Mouse (Mus musculus): ENCODE results near the gene Gap43. TPM values are rescaled to one million over a fixed set of nuclear protein-coding genes. Genes with fewer than 3 reads are reported as not detected.

The Gap43 gene
- polyA plus RNA-seq, 1 experiment, result 1.6 TPM

DNA sequence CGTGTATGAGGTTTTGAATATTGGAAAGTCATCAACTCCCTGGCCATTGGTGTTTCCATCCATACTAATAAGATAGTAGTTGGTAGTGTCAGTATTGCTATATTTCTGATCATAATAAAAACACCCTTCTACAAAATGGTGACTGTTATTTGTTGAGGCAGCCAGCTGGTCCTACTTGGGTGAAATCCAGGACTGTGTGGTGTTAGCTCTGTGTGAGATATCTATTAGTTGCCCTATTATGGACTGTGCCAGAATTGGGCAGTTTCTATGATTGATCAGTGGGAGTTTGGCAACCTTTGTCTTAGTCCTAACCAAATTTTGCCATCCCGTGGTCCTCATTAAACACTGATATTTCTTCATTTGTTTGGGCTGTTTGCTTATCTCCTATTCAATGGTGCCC, 14.3 kb downstream of the Gap43 start:
- no peak overlapping the region for H3K4me3 ChIP-seq
- no peaks in the 10 kb centered on the region for H3K79me2 ChIP-seq (ENCODE audit: control insufficient read depth, insufficient read depth)
- no peaks in the 10 kb centered on the region for H3K36me3 ChIP-seq (ENCODE audit: control insufficient read depth, insufficient read depth)
- H3K27me3 ChIP-seq (ENCODE audit: control insufficient read depth, insufficient read depth, insufficient read length), result no peaks in the 10 kb centered on the region
- H3ac ChIP-seq (ENCODE audit: control insufficient read depth, insufficient read length), result no peak overlapping the region
- TF ChIP-seq E2F4 (IDR thresholded peaks at IDR 0.05; ENCODE audit: insufficient read depth), result no peak
- no peak for TF ChIP-seq MYOD1 (IDR thresholded peaks at IDR 0.05; ENCODE audit: control insufficient read depth in 1 of 3, insufficient read length in 2 of 3, low read depth in 2 of 3)
- TF ChIP-seq REST (IDR thresholded peaks at IDR 0.05; ENCODE audit: insufficient read depth, insufficient read length), result no peak
- no peak for TF ChIP-seq MYOG (IDR thresholded peaks at IDR 0.05; ENCODE audit: control insufficient read depth in 1 of 3, insufficient read depth in 1 of 3, insufficient read length in 2 of 3, low read depth in 2 of 3)
- no peak for TF ChIP-seq POLR2A (IDR thresholded peaks at IDR 0.05; ENCODE audit: insufficient read length, low read depth)
- TF ChIP-seq TCF3 (IDR thresholded peaks at IDR 0.05; ENCODE audit: insufficient read length, low read depth), result no peak
- no peak for TF ChIP-seq TCF12 (IDR thresholded peaks at IDR 0.05; ENCODE audit: insufficient read depth, poor library complexity, severe bottlenecking)
- no peak for TF ChIP-seq CEBPB (IDR thresholded peaks at IDR 0.05; ENCODE audit: insufficient read depth, poor library complexity, severe bottlenecking)
- TF ChIP-seq MAX (IDR thresholded peaks at IDR 0.05; ENCODE audit: low read depth), result no peak
- TF ChIP-seq USF1 (IDR thresholded peaks at IDR 0.05; ENCODE audit: low read depth), result no peak
- TF ChIP-seq SRF (IDR thresholded peaks at IDR 0.05; ENCODE audit: control insufficient read depth, insufficient read length, low read depth), result no peak
- no peak for TF ChIP-seq POLR2AphosphoS2 (IDR thresholded peaks at IDR 0.05; ENCODE audit: insufficient read length, low read depth)
- no peak overlapping the region for H3K4me2 ChIP-seq (ENCODE audit: low read depth)

DNA sequence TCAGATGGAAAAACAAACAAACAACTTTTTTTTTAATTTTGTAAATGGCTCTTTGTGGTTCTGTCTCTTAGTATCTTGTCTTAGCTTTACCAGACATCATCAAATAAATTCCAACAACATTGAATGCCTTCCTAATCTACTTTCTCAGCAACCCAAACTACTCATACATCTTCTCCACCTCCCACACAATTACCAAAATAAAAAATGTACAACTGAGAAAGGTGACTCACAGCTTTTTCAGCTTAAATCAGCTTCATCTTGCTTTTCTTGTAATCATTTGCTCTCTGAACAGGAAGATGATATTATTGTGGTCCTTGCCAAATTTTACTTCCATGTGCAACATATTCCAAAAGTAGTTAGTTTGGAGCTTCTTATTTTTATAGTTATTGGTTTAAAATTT, 14.9 kb downstream of the Gap43 start:
- no peak overlapping the region for H3K4me3 ChIP-seq
- no peaks in the 10 kb centered on the region for H3K27me3 ChIP-seq (ENCODE audit: control insufficient read depth, insufficient read depth, insufficient read length)
- H3K4me2 ChIP-seq (ENCODE audit: low read depth), result no peak overlapping the region
- no peak overlapping the region for H3ac ChIP-seq (ENCODE audit: control insufficient read depth, insufficient read length)
- TF ChIP-seq SRF (IDR thresholded peaks at IDR 0.05; ENCODE audit: control insufficient read depth, insufficient read length, low read depth) (no peak), POLR2AphosphoS2 (IDR thresholded peaks at IDR 0.05; ENCODE audit: insufficient read length, low read depth) (no peak), REST (IDR thresholded peaks at IDR 0.05; ENCODE audit: insufficient read depth, insufficient read length) (no peak), TCF12 (IDR thresholded peaks at IDR 0.05; ENCODE audit: insufficient read depth, poor library complexity, severe bottlenecking) (no peak), MYOG (IDR thresholded peaks at IDR 0.05; ENCODE audit: control insufficient read depth in 1 of 3, insufficient read depth in 1 of 3, insufficient read length in 2 of 3, low read depth in 2 of 3) (no peak), CEBPB (IDR thresholded peaks at IDR 0.05; ENCODE audit: insufficient read depth, poor library complexity, severe bottlenecking) (no peak), USF1 (IDR thresholded peaks at IDR 0.05; ENCODE audit: low read depth) (no peak), TCF3 (IDR thresholded peaks at IDR 0.05; ENCODE audit: insufficient read length, low read depth) (no peak), E2F4 (IDR thresholded peaks at IDR 0.05; ENCODE audit: insufficient read depth) (no peak), MAX (IDR thresholded peaks at IDR 0.05; ENCODE audit: low read depth) (no peak), MYOD1 (IDR thresholded peaks at IDR 0.05; ENCODE audit: control insufficient read depth in 1 of 3, insufficient read length in 2 of 3, low read depth in 2 of 3) (no peak), POLR2A (IDR thresholded peaks at IDR 0.05; ENCODE audit: insufficient read length, low read depth) (no peak)
- H3K79me2 ChIP-seq (ENCODE audit: control insufficient read depth, insufficient read depth), result no peaks in the 10 kb centered on the region
- H3K36me3 ChIP-seq (ENCODE audit: control insufficient read depth, insufficient read depth), result no peaks in the 10 kb centered on the region

DNA sequence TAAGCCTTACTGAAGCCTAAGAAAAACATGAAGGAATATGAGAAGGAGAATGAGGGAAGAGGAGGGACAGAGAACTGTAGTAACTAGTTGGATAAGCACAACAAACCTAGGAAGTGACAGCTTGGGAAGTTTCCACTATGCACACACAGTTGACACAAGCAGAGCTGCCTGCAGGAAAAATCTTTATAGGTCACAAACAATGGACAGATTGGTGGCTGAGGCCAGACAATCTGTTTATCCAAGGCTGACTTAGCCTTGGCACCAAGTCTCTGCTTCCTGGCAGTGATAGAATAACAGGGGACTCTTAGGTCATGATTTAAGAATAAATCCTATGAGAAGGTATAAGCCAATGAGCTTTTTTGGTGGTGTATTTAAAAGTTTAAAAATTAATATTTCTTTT, 20.6 kb downstream of the Gap43 start:
- H3K79me2 ChIP-seq (ENCODE audit: control insufficient read depth, insufficient read depth), result no peaks in the 10 kb centered on the region
- H3K4me2 ChIP-seq (ENCODE audit: low read depth), result no peak overlapping the region
- H3K36me3 ChIP-seq (ENCODE audit: control insufficient read depth, insufficient read depth), result no peaks in the 10 kb centered on the region
- no peak for TF ChIP-seq CEBPB (IDR thresholded peaks at IDR 0.05; ENCODE audit: insufficient read depth, poor library complexity, severe bottlenecking)
- TF ChIP-seq POLR2AphosphoS2 (IDR thresholded peaks at IDR 0.05; ENCODE audit: insufficient read length, low read depth), result no peak
- no peak for TF ChIP-seq POLR2A (IDR thresholded peaks at IDR 0.05; ENCODE audit: insufficient read length, low read depth)
- TF ChIP-seq TCF12 (IDR thresholded peaks at IDR 0.05; ENCODE audit: insufficient read depth, poor library complexity, severe bottlenecking), result no peak
- TF ChIP-seq USF1 (IDR thresholded peaks at IDR 0.05; ENCODE audit: low read depth), result no peak
- no peak overlapping the region for H3ac ChIP-seq (ENCODE audit: control insufficient read depth, insufficient read length)
- no peaks in the 10 kb centered on the region for H3K27me3 ChIP-seq (ENCODE audit: control insufficient read depth, insufficient read depth, insufficient read length)
- no peak overlapping the region for H3K4me3 ChIP-seq

DNA sequence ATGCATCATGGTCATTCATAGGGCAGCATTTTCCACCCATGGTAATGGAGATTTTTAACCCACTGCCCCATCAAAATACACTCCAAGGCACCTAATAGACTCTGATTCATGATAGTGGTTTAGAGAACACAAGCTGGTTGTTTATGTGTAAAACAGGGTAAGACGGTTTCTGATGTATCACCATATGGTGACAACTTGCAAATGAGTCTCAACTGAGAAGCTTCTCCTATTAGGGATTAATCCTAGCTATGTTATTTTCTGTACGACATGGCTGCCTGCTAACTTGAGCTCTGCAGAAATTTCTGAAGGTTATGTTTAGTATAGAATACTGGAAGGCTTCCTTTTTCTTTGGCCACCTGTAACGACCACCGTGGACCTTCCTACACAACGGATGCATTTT, 21.1 kb downstream of the Gap43 start:
- Histone ChIP-seq H3K4me2 (ENCODE audit: low read depth) (no peak overlapping the region), H3ac (ENCODE audit: control insufficient read depth, insufficient read length) (no peak overlapping the region), H3K36me3 (ENCODE audit: control insufficient read depth, insufficient read depth) (no peaks in the 10 kb centered on the region), H3K4me3 (no peak overlapping the region), H3K79me2 (ENCODE audit: control insufficient read depth, insufficient read depth) (no peaks in the 10 kb centered on the region), H3K27me3 (ENCODE audit: control insufficient read depth, insufficient read depth, insufficient read length) (no peaks in the 10 kb centered on the region)
- TF ChIP-seq POLR2AphosphoS2 (IDR thresholded peaks at IDR 0.05; ENCODE audit: insufficient read length, low read depth) (no peak), SRF (IDR thresholded peaks at IDR 0.05; ENCODE audit: control insufficient read depth, insufficient read length, low read depth) (no peak), REST (IDR thresholded peaks at IDR 0.05; ENCODE audit: insufficient read depth, insufficient read length) (no peak), MYOD1 (IDR thresholded peaks at IDR 0.05; ENCODE audit: control insufficient read depth in 1 of 3, insufficient read length in 2 of 3, low read depth in 2 of 3) (no peak), TCF3 (IDR thresholded peaks at IDR 0.05; ENCODE audit: insufficient read length, low read depth) (no peak), E2F4 (IDR thresholded peaks at IDR 0.05; ENCODE audit: insufficient read depth) (no peak), USF1 (IDR thresholded peaks at IDR 0.05; ENCODE audit: low read depth) (no peak), CEBPB (IDR thresholded peaks at IDR 0.05; ENCODE audit: insufficient read depth, poor library complexity, severe bottlenecking) (no peak), TCF12 (IDR thresholded peaks at IDR 0.05; ENCODE audit: insufficient read depth, poor library complexity, severe bottlenecking) (no peak)

DNA sequence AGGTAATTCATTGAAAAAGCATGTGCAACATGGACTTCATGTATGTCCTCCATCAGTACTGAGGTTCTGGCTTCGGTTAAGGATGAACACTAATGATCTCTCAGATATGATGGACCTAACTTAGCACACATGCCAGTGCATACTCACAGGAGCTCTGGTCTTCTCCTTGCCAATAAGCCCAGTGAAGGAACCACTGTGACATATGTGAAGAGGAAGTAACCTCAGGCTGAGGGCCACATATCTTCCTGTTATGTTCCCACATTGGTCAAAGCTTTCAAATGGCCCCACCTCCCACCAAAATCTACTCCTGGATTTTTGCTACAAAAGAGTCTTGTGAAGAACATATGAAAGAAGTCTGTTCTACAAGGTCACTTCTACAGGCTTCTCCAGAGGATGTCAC, 28.3 kb downstream of the Gap43 start:
- no peaks in the 10 kb centered on the region for H3K79me2 ChIP-seq (ENCODE audit: control insufficient read depth, insufficient read depth)
- H3K4me3 ChIP-seq, result no peak overlapping the region
- H3K4me2 ChIP-seq (ENCODE audit: low read depth), result no peak overlapping the region
- TF ChIP-seq MYOG (IDR thresholded peaks at IDR 0.05; ENCODE audit: control insufficient read depth in 1 of 3, insufficient read depth in 1 of 3, insufficient read length in 2 of 3, low read depth in 2 of 3) (no peak), CEBPB (IDR thresholded peaks at IDR 0.05; ENCODE audit: insufficient read depth, poor library complexity, severe bottlenecking) (no peak), REST (IDR thresholded peaks at IDR 0.05; ENCODE audit: insufficient read depth, insufficient read length) (no peak), E2F4 (IDR thresholded peaks at IDR 0.05; ENCODE audit: insufficient read depth) (no peak), POLR2A (IDR thresholded peaks at IDR 0.05; ENCODE audit: insufficient read length, low read depth) (no peak), MYOD1 (IDR thresholded peaks at IDR 0.05; ENCODE audit: control insufficient read depth in 1 of 3, insufficient read length in 2 of 3, low read depth in 2 of 3) (no peak), TCF3 (IDR thresholded peaks at IDR 0.05; ENCODE audit: insufficient read length, low read depth) (no peak), POLR2AphosphoS2 (IDR thresholded peaks at IDR 0.05; ENCODE audit: insufficient read length, low read depth) (no peak), USF1 (IDR thresholded peaks at IDR 0.05; ENCODE audit: low read depth) (no peak), MAX (IDR thresholded peaks at IDR 0.05; ENCODE audit: low read depth) (no peak), TCF12 (IDR thresholded peaks at IDR 0.05; ENCODE audit: insufficient read depth, poor library complexity, severe bottlenecking) (no peak), SRF (IDR thresholded peaks at IDR 0.05; ENCODE audit: control insufficient read depth, insufficient read length, low read depth) (no peak)
- H3ac ChIP-seq (ENCODE audit: control insufficient read depth, insufficient read length), result no peak overlapping the region
- no peaks in the 10 kb centered on the region for H3K27me3 ChIP-seq (ENCODE audit: control insufficient read depth, insufficient read depth, insufficient read length)
- H3K36me3 ChIP-seq (ENCODE audit: control insufficient read depth, insufficient read depth), result no peaks in the 10 kb centered on the region
